Mouse (Mus musculus): ENCODE measurements around the gene Hsbp1.

DNA sequence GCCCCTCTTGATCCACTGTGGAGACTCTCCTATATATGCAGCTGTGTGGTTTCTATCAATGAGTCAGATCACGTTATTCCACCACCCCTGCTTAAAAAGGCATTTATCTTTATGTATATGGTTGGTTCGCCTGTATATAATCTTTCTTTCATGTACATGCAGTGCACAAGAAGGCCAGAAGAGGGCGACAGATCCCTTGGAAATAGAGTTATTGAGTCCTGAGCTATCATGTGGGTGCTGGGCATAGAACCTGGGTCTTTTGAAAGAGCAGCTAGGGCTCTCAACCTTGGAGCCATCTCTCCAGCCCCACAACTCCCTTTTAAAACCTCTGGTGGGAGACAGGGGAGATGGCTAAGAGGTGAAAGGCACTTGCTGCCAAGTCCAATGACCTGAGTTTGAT lies 32.9 kb upstream of the Hsbp1 start:
- TF ChIP-seq USF1 (IDR thresholded peaks at IDR 0.05; ENCODE audit: low read depth) (no peak), CEBPB (IDR thresholded peaks at IDR 0.05; ENCODE audit: insufficient read depth, poor library complexity, severe bottlenecking) (no peak), TCF3 (IDR thresholded peaks at IDR 0.05; ENCODE audit: insufficient read length, low read depth) (no peak), MYOD1 (IDR thresholded peaks at IDR 0.05; ENCODE audit: control insufficient read depth in 1 of 3, insufficient read length in 2 of 3, low read depth in 2 of 3) (no peak), E2F4 (IDR thresholded peaks at IDR 0.05; ENCODE audit: insufficient read depth) (no peak), POLR2A (IDR thresholded peaks at IDR 0.05; ENCODE audit: insufficient read length, low read depth) (no peak), TCF12 (IDR thresholded peaks at IDR 0.05; ENCODE audit: insufficient read depth, poor library complexity, severe bottlenecking) (no peak)
